Mouse (Mus musculus) CH12.LX (cell line): ENCODE measurements at regions not wholly inside any gene's neighbourhood (a gene's known extent, or its start where the extent isn't known, plus 50 kb on each side); places are given as distances from the start of the nearest gene placed in this dataset.

Source experiments
- DNase-seq: peaks from one replicate; pipeline ENCODE4 v3.0.0-alpha.2; 2013; ENCODE audit errors: extremely low read depth
- H3K27ac ChIP-seq: 2 replicates; pipeline ENCODE4 v1.5.1; 2012; ENCODE audit warnings: low read depth, mild to moderate bottlenecking, control low read depth, moderate library complexity; ENCODE audit not compliant: insufficient read depth
- H3K27me3 ChIP-seq: replicated peaks from 2 replicates; pipeline ENCODE3; 2012; ENCODE audit warnings: inconsistent platforms
- H3K36me3 ChIP-seq, 2 experiments: replicated peaks in 1 of 2; 2 replicates each; pipeline versions ENCODE3 to v1.6.1; 2012; ENCODE audit warnings: inconsistent platforms in 1 of 2, low read length in 1 of 2, mild to moderate bottlenecking in 1 of 2, mixed read lengths in 1 of 2, moderate library complexity in 1 of 2; ENCODE audit not compliant: control insufficient read depth in 1 of 2, insufficient read depth in 1 of 2
- H3K4me1 ChIP-seq, 2 experiments: 2 replicates each; pipeline ENCODE4 v1.6.1; 2012; ENCODE audit warnings: inconsistent platforms in 1 of 2, moderate library complexity in 1 of 2; ENCODE audit not compliant: insufficient read depth in 2 of 2, control insufficient read depth in 1 of 2
- H3K4me2 ChIP-seq: 2 replicates; pipeline ENCODE4 v1.6.1; 2012; ENCODE audit warnings: low read depth, mild to moderate bottlenecking, control low read depth; ENCODE audit not compliant: poor library complexity, insufficient read depth, severe bottlenecking
- H3K4me3 ChIP-seq, 3 experiments: fragments of 150-350 bp in 1 of 3; sonication (generic) in 1 of 3; replicated peaks in 1 of 3; 2 replicates each; pipeline versions ENCODE3 to v1.5.1; 2011 to 2012; ENCODE audit warnings: low read depth in 2 of 3, low read length in 2 of 3, mild to moderate bottlenecking in 2 of 3, moderate library complexity in 2 of 3, control low read depth in 1 of 3, improper control_type of control experiment in 1 of 3, inconsistent platforms in 1 of 3, mixed read lengths in 1 of 3; ENCODE audit not compliant: poor library complexity in 1 of 3
- H3K79me2 ChIP-seq: replicated peaks from 2 replicates; pipeline ENCODE4 v1.6.1; 2012; ENCODE audit warnings: mild to moderate bottlenecking, moderate library complexity; ENCODE audit not compliant: control insufficient read depth, poor library complexity, insufficient read depth, severe bottlenecking; ENCODE audit errors: extremely low read depth
- H3K9ac ChIP-seq: 2 replicates; pipeline ENCODE4 v1.6.1; 2012; ENCODE audit warnings: low read depth, mild to moderate bottlenecking, control low read depth, moderate library complexity; ENCODE audit not compliant: insufficient read depth
- H3K9me3 ChIP-seq: replicated peaks from 2 replicates; pipeline ENCODE3; 2012; ENCODE audit warnings: low read length, inconsistent platforms, mixed read lengths
- BHLHE40 ChIP-seq: IDR thresholded peaks from 2 replicates; pipeline ENCODE4 v1.6.1; 2011; ENCODE audit warnings: mild to moderate bottlenecking, low read depth, low read length, improper control_type of control experiment
- CHD2 ChIP-seq: IDR thresholded peaks from 2 replicates; pipeline ENCODE4 v1.6.1; 2011; ENCODE audit warnings: low read length, improper control_type of control experiment
- E2F4 ChIP-seq: IDR thresholded peaks from 2 replicates; pipeline ENCODE4 v1.6.1; 2011; ENCODE audit warnings: low read depth, low read length, improper control_type of control experiment; ENCODE audit not compliant: insufficient replicate concordance
- ELF1 ChIP-seq: IDR thresholded peaks from 2 replicates; pipeline ENCODE4 v1.6.1; 2014; ENCODE audit warnings: low read depth, mild to moderate bottlenecking, inconsistent platforms, low read length, improper control_type of control experiment
- ETS1 ChIP-seq: conservative IDR thresholded peaks from 2 replicates; pipeline ENCODE4 v1.6.1; 2012; ENCODE audit warnings: low read depth, mild to moderate bottlenecking, inconsistent platforms, low read length, improper control_type of control experiment, moderate library complexity
- JUN ChIP-seq: IDR thresholded peaks from 2 replicates; pipeline ENCODE4 v1.6.1; 2011; ENCODE audit warnings: low read depth, mild to moderate bottlenecking, low read length, improper control_type of control experiment, moderate library complexity; ENCODE audit not compliant: insufficient read depth
- MAFK ChIP-seq: IDR thresholded peaks from 2 replicates; pipeline ENCODE4 v1.6.1; 2011; ENCODE audit warnings: low read length, improper control_type of control experiment; ENCODE audit not compliant: insufficient replicate concordance
- MAZ ChIP-seq: IDR thresholded peaks from 2 replicates; pipeline ENCODE4 v1.6.1; 2012; ENCODE audit warnings: low read depth, mild to moderate bottlenecking, inconsistent platforms, low read length, improper control_type of control experiment, moderate library complexity
- MYC ChIP-seq: IDR thresholded peaks from 2 replicates; pipeline ENCODE4 v1.6.1; 2011; ENCODE audit warnings: low read depth, mild to moderate bottlenecking, improper control_type of control experiment, low read length
- NELFE ChIP-seq: IDR thresholded peaks from 2 replicates; pipeline ENCODE4 v1.6.1; 2011; ENCODE audit warnings: low read depth, low read length, improper control_type of control experiment
- NRF1 ChIP-seq: IDR thresholded peaks from 2 replicates; pipeline ENCODE4 v1.6.1; 2014; ENCODE audit warnings: low read depth, mild to moderate bottlenecking, inconsistent platforms, low read length, improper control_type of control experiment, moderate library complexity
- PAX5 ChIP-seq: IDR thresholded peaks from 2 replicates; pipeline ENCODE4 v1.6.1; 2012; ENCODE audit warnings: low read length, inconsistent platforms, mixed read lengths
- POLR2A ChIP-seq: IDR thresholded peaks from 2 replicates; pipeline ENCODE4 v1.6.1; 2011; ENCODE audit warnings: low read depth, mild to moderate bottlenecking, improper control_type of control experiment, low read length
- RAD21 ChIP-seq: IDR thresholded peaks from 2 replicates; pipeline ENCODE4 v1.6.1; 2011; ENCODE audit warnings: low read depth, mild to moderate bottlenecking, low read length, improper control_type of control experiment, moderate library complexity
- RCOR1 ChIP-seq: conservative IDR thresholded peaks from 2 replicates; pipeline ENCODE4 v1.6.1; 2012; ENCODE audit warnings: low read depth, mild to moderate bottlenecking, inconsistent platforms, low read length, improper control_type of control experiment
- SIN3A ChIP-seq: IDR thresholded peaks from 2 replicates; pipeline ENCODE4 v1.6.1; 2012; ENCODE audit warnings: low read length, improper control_type of control experiment, inconsistent platforms
- USF1 ChIP-seq: IDR thresholded peaks from 2 replicates; pipeline ENCODE4 v1.6.1; 2014; ENCODE audit warnings: low read depth, mild to moderate bottlenecking, inconsistent platforms, low read length, improper control_type of control experiment
- USF2 ChIP-seq: conservative IDR thresholded peaks from 2 replicates; pipeline ENCODE4 v1.6.1; 2011; ENCODE audit warnings: low read depth, low read length, improper control_type of control experiment
- ZC3H11A ChIP-seq: IDR thresholded peaks from 2 replicates; pipeline ENCODE4 v1.6.1; 2012; ENCODE audit warnings: low read depth, mild to moderate bottlenecking, inconsistent platforms, low read length, improper control_type of control experiment
- ZKSCAN1 ChIP-seq: IDR thresholded peaks from 2 replicates; pipeline ENCODE4 v1.6.1; 2012; ENCODE audit warnings: low read depth, inconsistent platforms, low read length, improper control_type of control experiment, borderline replicate concordance
- dilution Hi-C: fragments of 300-500 bp; cut with MboI; formaldehyde crosslinking; loops from 2 replicates; pipeline ENCODE4 v1.14.3; 2020; ENCODE audit warnings: low sequenced_read_pairs; ENCODE audit not compliant: extremely low pct_unique_long_range_greater_than_20kb, extremely low pct_ligation_motif_present
- in situ Hi-C: fragments of 300-500 bp; cut with MboI; formaldehyde crosslinking; loops from 3 replicates; pipeline ENCODE4 v1.14.3; 2019; ENCODE audit warnings: low sequenced_read_pairs, low pct_ligation_motif_present, low pct_unique_long_range_greater_than_20kb, mixed read lengths

GRCm38 (mm10) chr11:37768121-37768520 lies 532.4 kb upstream of the Tenm2 start:
- Histone ChIP-seq H3K79me2 (no peaks in the 10 kb centered on the region), H3K4me3 (no peak overlapping the region), H3K36me3 (no peaks in the 10 kb centered on the region), H3K4me1 (no peaks in the 10 kb centered on the region), H3K27me3 (no peaks in the 10 kb centered on the region), H3K9me3 (peaks cover 56% of the 10 kb centered on the region), H3K4me2 (no peak overlapping the region), H3K9ac (no peak overlapping the region), H3K27ac (no peak overlapping the region)
- DNase-seq, result no peak
- in situ Hi-C loops (no loop called here), dilution Hi-C loops (no loop called here)
- TF ChIP-seq NELFE, result no peak
- no peak for TF ChIP-seq ETS1
- TF ChIP-seq MYC, result no peak
- no peak for TF ChIP-seq BHLHE40
- TF ChIP-seq NRF1, result no peak

- DNase-seq, result no peak
- dilution Hi-C loops, result no loop called here
- H3K27me3 ChIP-seq, result no peaks in the 10 kb centered on the region
- no peaks in the 10 kb centered on the region for H3K79me2 ChIP-seq
- no peaks in the 10 kb centered on the region for H3K36me3 ChIP-seq
- H3K9me3 ChIP-seq, result peaks cover 35% of the 10 kb centered on the region
- no peak overlapping the region for H3K9ac ChIP-seq
- in situ Hi-C loops, result no loop called here
- TF ChIP-seq JUN (no peak), POLR2A (no peak), USF1 (no peak), ELF1 (no peak), SIN3A (no peak), E2F4 (no peak), ZKSCAN1 (no peak), RCOR1 (no peak), USF2 (no peak), MYC (no peak), MAFK (no peak), MAZ (no peak), PAX5 (no peak), RAD21 (no peak), CHD2 (no peak), NELFE (no peak), ZC3H11A (no peak), NRF1 (no peak)
- H3K27ac ChIP-seq, result no peak overlapping the region
- no peak overlapping the region for H3K4me2 ChIP-seq
- no peaks in the 10 kb centered on the region for H3K4me1 ChIP-seq
- no peak overlapping the region for H3K4me3 ChIP-seq
Observed at GRCm38 (mm10) chr11:37735992-37736391, 500.2 kb upstream of the Tenm2 start.
